Mouse (Mus musculus) embryonic facial prominence, embryonic 11.5 days (tissue): Measurements from ENCODE around the gene Cox4i2. TPM values are rescaled to one million over a fixed set of nuclear protein-coding genes. Genes with fewer than 3 reads are reported as not detected.

Experiments used
- ATAC-seq: fragments of 200-750 bp; cut with Nextera tagmentation; replicated peaks from 2 replicates; pipeline ENCODE4 v1.8.0; 2017; ENCODE audit warnings: low read depth; ENCODE audit not compliant: insufficient number of reproducible peaks, low FRiP score, low TSS enrichment
- DNase-seq: peaks from one replicate; pipeline ENCODE4 v3.0.0-alpha.2; 2015; ENCODE audit warnings: low spot score
- H3K27ac ChIP-seq: fragments of 300-500 bp; sonication (generic); replicated peaks from 2 replicates; pipeline ENCODE4 v1.5.1; 2014; ENCODE audit warnings: mild to moderate bottlenecking, low read depth, low read length, control low read depth
- H3K27me3 ChIP-seq: fragments of 300-500 bp; sonication (generic); 2 replicates; pipeline ENCODE4 v1.6.1; 2014; ENCODE audit warnings: mild to moderate bottlenecking, low read length, moderate library complexity, mixed read lengths; ENCODE audit not compliant: control insufficient read depth, insufficient read depth
- H3K36me3 ChIP-seq: fragments of 300-500 bp; sonication (generic); replicated peaks from 2 replicates; pipeline ENCODE4 v1.6.1; 2014; ENCODE audit warnings: low read depth, mild to moderate bottlenecking, low read length, moderate library complexity, mixed read lengths; ENCODE audit not compliant: control insufficient read depth, insufficient read depth
- H3K4me1 ChIP-seq: fragments of 300-500 bp; sonication (generic); 2 replicates; pipeline ENCODE4 v1.6.1; 2014; ENCODE audit warnings: low read length, mixed read lengths; ENCODE audit not compliant: control insufficient read depth, insufficient read depth
- H3K4me2 ChIP-seq: fragments of 300-500 bp; sonication (generic); 2 replicates; pipeline ENCODE4 v1.6.1; 2014; ENCODE audit warnings: low read depth, mild to moderate bottlenecking, control low read depth, low read length, moderate library complexity
- H3K4me3 ChIP-seq: fragments of 300-500 bp; sonication (generic); 2 replicates; pipeline ENCODE4 v1.5.1; 2014; ENCODE audit warnings: low read depth, low read length, control low read depth
- H3K9ac ChIP-seq: fragments of 300-500 bp; sonication (generic); replicated peaks from 2 replicates; pipeline ENCODE4 v1.6.1; 2014; ENCODE audit warnings: mild to moderate bottlenecking, control low read depth, low read length
- H3K9me3 ChIP-seq: fragments of 300-500 bp; sonication (generic); replicated peaks from 2 replicates; pipeline ENCODE4 v1.6.1; 2016; ENCODE audit warnings: mild to moderate bottlenecking, low read length, inconsistent platforms, mixed read lengths; ENCODE audit not compliant: control insufficient read depth
- WGBS: fragments of 180-500 bp; shearing (Covaris S2); extraction: QIAGEN DNeasy Blood & Tissue Kit; methylation state at CpG from one replicate; pipeline ENCODE4 v1.1.7; 2014; 5-methylcytosine and 5-hydroxymethylcytosine counted together
- polyA plus RNA-seq: library from polyadenylated mRNA; unstranded; fragments of >200 nt; fragmentation: Nextera tagmentation; extraction: Ambion mirVana; gene quantifications from 2 replicates; pipeline ENCODE4 v1.2.1, GENCODE M21; 2014

Cox4i2 gene
- polyA plus RNA-seq, 1 experiment from 2014 or later: 9.8 TPM

- Histone ChIP-seq H3K27me3 (no peaks in the 10 kb centered on the region), H3K9ac (no peak overlapping the region), H3K9me3 (no peaks in the 10 kb centered on the region), H3K27ac (peak overlapping the region; percentile 54), H3K4me3 (no peak overlapping the region), H3K4me2 (no peak overlapping the region), H3K36me3 (no peaks in the 10 kb centered on the region), H3K4me1 (peaks cover 16% of the 10 kb centered on the region)
- 81% methylated on average over 14 of the region's 14 CpGs for WGBS
- ATAC-seq (no peak), DNase-seq (no peak)
These were observed 26.0 kb upstream of the Cox4i2 start for GRCm38 (mm10) chr2:152727795-152728510.

GRCm38 (mm10) chr2:152728594-152728993, 25.4 kb upstream of the Cox4i2 start:
- no peak overlapping the region for H3K4me2 ChIP-seq
- no peak overlapping the region for H3K4me3 ChIP-seq
- H3K36me3 ChIP-seq: no peaks in the 10 kb centered on the region
- no peaks in the 10 kb centered on the region for H3K9me3 ChIP-seq
- 74% methylated on average over 7 of the region's 7 CpGs for WGBS
- DNase-seq (no peak), ATAC-seq (no peak)
- peaks cover 16% of the 10 kb centered on the region for H3K4me1 ChIP-seq
- no peaks in the 10 kb centered on the region for H3K27me3 ChIP-seq
- no peak overlapping the region for H3K27ac ChIP-seq
- H3K9ac ChIP-seq: no peak overlapping the region

GRCm38 (mm10) chr2:152729013-152729635, 24.8 kb upstream of the Cox4i2 start:
- no peaks in the 10 kb centered on the region for H3K9me3 ChIP-seq
- no peaks in the 10 kb centered on the region for H3K36me3 ChIP-seq
- no peaks in the 10 kb centered on the region for H3K27me3 ChIP-seq
- H3K4me2 ChIP-seq: no peak overlapping the region; the same call in 1 of the 2 replicates
- peak overlapping the region; percentile 7 for H3K9ac ChIP-seq
- no peak overlapping the region for H3K4me3 ChIP-seq
- H3K27ac ChIP-seq: peak overlapping the region; percentile 77
- WGBS: 24% methylated on average over 8 of the region's 8 CpGs
- DNase-seq (no peak), ATAC-seq (no peak)
- H3K4me1 ChIP-seq: peaks cover 11% of the 10 kb centered on the region

GRCm38 (mm10) chr2:152729636-152730020, 24.3 kb upstream of the Cox4i2 start:
- peaks cover 13% of the 10 kb centered on the region for H3K4me1 ChIP-seq
- peak; percentile 90 for DNase-seq

GRCm38 (mm10) chr2:152733201-152733600, 20.8 kb upstream of the Cox4i2 start:
- 84% methylated on average over 2 of the region's 2 CpGs for WGBS
- H3K27ac ChIP-seq: no peak overlapping the region

More at GRCm38 (mm10) chr2:152729636-152730020, 24.3 kb upstream of the Cox4i2 start:
- Histone ChIP-seq H3K27me3 (no peaks in the 10 kb centered on the region), H3K36me3 (no peaks in the 10 kb centered on the region), H3K4me3 (no peak overlapping the region), H3K9ac (peak overlapping the region; percentile 7; the same call in 1 of the 2 replicates), H3K9me3 (no peaks in the 10 kb centered on the region), H3K27ac (peak overlapping the region; percentile 77), H3K4me2 (no peak overlapping the region; the same call in 1 of the 2 replicates)
- WGBS: 16% methylated on average over 7 of the region's 7 CpGs
- ATAC-seq: peak; percentile 86

GRCm38 (mm10) chr2:152734501-152734900, 19.5 kb upstream of the Cox4i2 start:
- Histone ChIP-seq H3K9ac (peak overlapping the region; percentile 28), H3K9me3 (no peaks in the 10 kb centered on the region), H3K4me1 (peaks cover 10% of the 10 kb centered on the region), H3K4me2 (peak overlapping the region; percentile 95), H3K4me3 (peak overlapping the region; percentile 82), H3K27ac (peak overlapping the region; percentile 86), H3K36me3 (no peaks in the 10 kb centered on the region), H3K27me3 (no peaks in the 10 kb centered on the region)
- ATAC-seq: no peak
- 13% methylated on average over 10 of the region's 10 CpGs for WGBS
- no peak for DNase-seq

More at GRCm38 (mm10) chr2:152733201-152733600, 20.8 kb upstream of the Cox4i2 start:
- no peak for DNase-seq
- Histone ChIP-seq H3K9ac (no peak overlapping the region), H3K9me3 (no peaks in the 10 kb centered on the region), H3K4me3 (no peak overlapping the region), H3K27me3 (no peaks in the 10 kb centered on the region), H3K36me3 (no peaks in the 10 kb centered on the region), H3K4me2 (no peak overlapping the region), H3K4me1 (peaks cover 16% of the 10 kb centered on the region)
- ATAC-seq: no peak

GRCm38 (mm10) chr2:152734984-152735383, 19.0 kb upstream of the Cox4i2 start:
- DNase-seq: peak; percentile 99
- peak overlapping the region; percentile 82 for H3K4me3 ChIP-seq
- peaks cover 8% of the 10 kb centered on the region for H3K4me1 ChIP-seq
- no peaks in the 10 kb centered on the region for H3K9me3 ChIP-seq
- H3K4me2 ChIP-seq: peak overlapping the region; percentile 95
- ATAC-seq: peak; percentile 80
- peak overlapping the region; percentile 28; the same call in 1 of the 2 replicates for H3K9ac ChIP-seq
- WGBS: under 1% methylated on average over 28 of the region's 28 CpGs
- H3K36me3 ChIP-seq: no peaks in the 10 kb centered on the region
- H3K27me3 ChIP-seq: no peaks in the 10 kb centered on the region
- peak overlapping the region; percentile 86 for H3K27ac ChIP-seq

GRCm38 (mm10) chr2:152736090-152736601, 17.8 kb upstream of the Cox4i2 start, which contains the start of gene Id1:
Gene Id1, plus strand, starts transcription at chr2:152736251.
- DNase-seq (peak; percentile 96), ATAC-seq (peak; percentile 35)
- Histone ChIP-seq H3K4me2 (peak within 1 kb of the TSS; percentile 95), H3K27me3 (no peaks in the 10 kb centered on the region), H3K9me3 (no peaks in the 10 kb centered on the region), H3K4me3 (peak within 1 kb of the TSS; percentile 82), H3K27ac (peak within 1 kb of the TSS; percentile 86), H3K36me3 (no peaks in the 10 kb centered on the region), H3K4me1 (peaks cover 8% of the 10 kb centered on the region), H3K9ac (peak within 1 kb of the TSS; percentile 92)
- WGBS: under 1% methylated on average over 28 of the region's 28 CpGs
